Mouse (Mus musculus): ENCODE results near the gene Olfr1390.
"Not testable (repeated sequence)": the region's sequence is repeated elsewhere in the genome, so short reads cannot be mapped to it uniquely, and the experiment has no call there.

Gene Olfr1390

GRCm38 (mm10) chr11:49334888-49335287, at the start of gene Olfr1390:
Olfr1390 (plus strand) TSS chr11:49335188.
- in situ Hi-C loops (cut with MboI; ENCODE audit: unreplicated experiment in 2 of 2) = no loop called here

- in situ Hi-C loops (cut with MboI; ENCODE audit: unreplicated experiment in 2 of 2) = loop anchor here in 1 of 2 experiments (25.0 kb wide), 1 partner anchor 600 kb away; no protein-coding TSS in a partner anchor
Observed at GRCm38 (mm10) chr11:49287251-49287650, 47.7 kb upstream of the Olfr1390 start.

GRCm38 (mm10) chr11:49292777-49293176, 42.2 kb upstream of the Olfr1390 start:
- in situ Hi-C loops (cut with MboI; ENCODE audit: unreplicated experiment in 2 of 2) = loop anchor here in 1 of 2 experiments (25.0 kb wide), 1 partner anchor 595 kb away; no protein-coding TSS in a partner anchor

- in situ Hi-C loops (cut with MboI; ENCODE audit: unreplicated experiment in 2 of 2) = no loop called here
Observed at GRCm38 (mm10) chr11:49304441-49304840, 30.5 kb upstream of the Olfr1390 start, which contains the start of gene Olfr10. Olfr10 (plus strand) TSS chr11:49304741.

- in situ Hi-C loops (cut with MboI; ENCODE audit: unreplicated experiment in 2 of 2) = not testable (repeated sequence)
Observed at GRCm38 (mm10) chr11:49308547-49308946, 26.4 kb upstream of the Olfr1390 start.

- in situ Hi-C loops (cut with MboI; ENCODE audit: unreplicated experiment in 2 of 2) = no loop called here
Observed at GRCm38 (mm10) chr11:49322442-49322841, 12.5 kb upstream of the Olfr1390 start, which contains the start of gene Olfr1391. Olfr1391 (plus strand) TSS chr11:49322742.

- in situ Hi-C loops (cut with MboI; ENCODE audit: unreplicated experiment in 2 of 2) = no loop called here
Observed at GRCm38 (mm10) chr11:49326726-49327125, 8.3 kb upstream of the Olfr1390 start.

- in situ Hi-C loops (cut with MboI; ENCODE audit: unreplicated experiment in 2 of 2) = no loop called here
Observed at GRCm38 (mm10) chr11:49329686-49330085, 5.3 kb upstream of the Olfr1390 start.

GRCm38 (mm10) chr11:49337150-49337832, 2.3 kb downstream of the Olfr1390 start:
- in situ Hi-C loops (cut with MboI; ENCODE audit: unreplicated experiment in 2 of 2) = no loop called here

- in situ Hi-C loops (cut with MboI; ENCODE audit: unreplicated experiment in 2 of 2) = no loop called here
Observed at GRCm38 (mm10) chr11:49383133-49383532, 48.1 kb downstream of the Olfr1390 start.

GRCm38 (mm10) chr11:49386118-49386517, 51.1 kb downstream of the Olfr1390 start:
- in situ Hi-C loops (cut with MboI; ENCODE audit: unreplicated experiment in 2 of 2) = not testable (repeated sequence)
